Mouse (Mus musculus): ENCODE measurements at regions not wholly inside any gene's neighbourhood (a gene's known extent, or its start where the extent isn't known, plus 50 kb on each side); places are given as distances from the start of the nearest gene placed in this dataset.

DNA sequence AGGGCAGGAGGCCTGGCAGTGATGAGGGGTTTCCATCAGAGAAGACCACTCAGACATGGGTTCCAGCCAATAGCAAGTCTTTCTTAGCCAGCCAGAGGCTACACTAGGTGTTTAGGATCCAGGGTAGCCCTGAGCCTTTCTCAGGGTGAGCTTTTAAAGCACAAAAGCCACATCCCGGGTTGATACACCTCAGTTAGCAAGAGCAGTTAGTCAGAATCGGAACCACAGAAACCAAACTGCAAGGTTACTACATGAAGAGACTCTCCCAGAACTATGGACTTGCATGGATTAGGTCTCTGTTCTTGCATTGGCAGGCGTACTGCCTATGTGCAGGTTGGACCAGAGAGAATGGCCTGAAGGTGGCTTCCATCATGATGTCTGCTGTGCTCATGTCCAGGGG lies 52.6 kb upstream of the Rap1b start:
- TF ChIP-seq CTCF (IDR thresholded peaks at IDR 0.05; ENCODE audit: low read depth, low read length) (no peak), POLR2A (IDR thresholded peaks at IDR 0.05; ENCODE audit: extremely low read depth, insufficient read depth, low read length) (no peak)
